Comparison of ENCODE assay signal across 8 mouse cellular contexts in genomic region chr2:119476621-119477391, GRCm38 (mm10). TPM values are rescaled to one million over a fixed set of nuclear protein-coding genes. Genes with fewer than 3 reads are reported as not detected.
DNase-seq lines count a peak whose midpoint lies in the region; ATAC-seq and TF ChIP-seq lines count a peak whose summit lies in the region.

No protein-coding gene starts in this region.

- peaks cover 9% of the 10 kb centered on the region; the same call in 1 of the 2 replicates for H3K79me2 ChIP-seq in liver, adult 2 months (ENCODE audit: control insufficient read depth, insufficient read depth, low read length)

- peak; percentile 43 for TF ChIP-seq CTCF in kidney, postnatal 0 days (IDR thresholded peaks at IDR 0.05; ENCODE audit: low read depth)
- no peak for TF ChIP-seq CTCF in liver, adult 2 months (IDR thresholded peaks at IDR 0.05; ENCODE audit: low read depth, low read length)

- under 1% methylated on average over 44 of the region's 44 CpGs for WGBS in heart, embryonic 13.5 days
- 1% methylated on average over 44 of the region's 44 CpGs for WGBS in kidney, postnatal 0 days
- WGBS in liver, adult 2 months, result under 1% methylated on average over 41 of the region's 44 CpGs
- WGBS in stomach, embryonic 14.5 days, result 1% methylated on average over 40 of the region's 44 CpGs

- ATAC-seq in erythroid progenitor cell, adult 5-6 weeks (replicated peaks; ENCODE audit: low FRiP score, poor library complexity, severe bottlenecking), result peak; percentile 55
- peak; percentile 43 for ATAC-seq in heart, embryonic 13.5 days (ENCODE audit: extremely low read depth, insufficient number of reproducible peaks, low FRiP score, low TSS enrichment)
- ATAC-seq in kidney, postnatal 0 days (replicated peaks; ENCODE audit: low FRiP score, low read depth), result peak; percentile 60
- ATAC-seq in monocyte, adult 5-6 weeks (replicated peaks; ENCODE audit: insufficient number of reproducible peaks, low FRiP score, low TSS enrichment, poor library complexity, severe bottlenecking), result peak; percentile 41
- peak; percentile 60 for ATAC-seq in stomach, embryonic 14.5 days (ENCODE audit: insufficient number of reproducible peaks, insufficient read depth, low FRiP score, low read depth)

- peaks cover 15% of the 10 kb centered on the region for H3K36me3 ChIP-seq in heart, embryonic 13.5 days
- H3K36me3 ChIP-seq in kidney, postnatal 0 days (ENCODE audit: insufficient read depth, low read length), result no peaks in the 10 kb centered on the region
- H3K36me3 ChIP-seq in liver, adult 2 months (ENCODE audit: control insufficient read depth, insufficient read depth, low read length), result peaks cover 3% of the 10 kb centered on the region; the same call in 1 of the 2 replicates
- no peaks in the 10 kb centered on the region for H3K36me3 ChIP-seq in stomach, embryonic 14.5 days (ENCODE audit: control insufficient read depth, insufficient read depth, low read length)

- H3K4me3 ChIP-seq in brown adipose tissue, adult 24 weeks (ENCODE audit: insufficient read depth, low read depth, low read length), result peak overlapping the region; percentile 98
- peak overlapping the region; percentile 96 for H3K4me3 ChIP-seq in heart, embryonic 13.5 days
- peak overlapping the region; percentile 96 for H3K4me3 ChIP-seq in kidney, postnatal 0 days (replicated peaks; ENCODE audit: low read depth, low read length)
- peak overlapping the region; percentile 81 for H3K4me3 ChIP-seq in liver, adult 2 months (ENCODE audit: insufficient read depth, low read depth, low read length)
- peak overlapping the region; percentile 97 for H3K4me3 ChIP-seq in stomach, embryonic 14.5 days (ENCODE audit: low read depth, low read length)

- peak overlapping the region; percentile 86 for H3K4me2 ChIP-seq in heart, embryonic 13.5 days
- H3K4me2 ChIP-seq in kidney, postnatal 0 days (ENCODE audit: low read length), result peak overlapping the region; percentile 70
- H3K4me2 ChIP-seq in stomach, embryonic 14.5 days (replicated peaks; ENCODE audit: low read depth, low read length), result peak overlapping the region; percentile 68

- DNase-seq in CD8-positive naive resting alpha-beta T cell, adult 2 months (ENCODE audit: low read depth in 2 of 2, low spot score in 2 of 2), result peak; percentile 57 to 59
- peak; percentile 86 for DNase-seq in kidney, postnatal 0 days (ENCODE audit: low spot score)
- DNase-seq in liver, adult 2 months (ENCODE audit: extremely low read depth, low read depth, low spot score), result peak; percentile 76

- H3K27me3 ChIP-seq in heart, embryonic 13.5 days (replicated peaks), result no peaks in the 10 kb centered on the region
- H3K27me3 ChIP-seq in kidney, postnatal 0 days (ENCODE audit: insufficient read depth, low read length), result no peaks in the 10 kb centered on the region
- no peaks in the 10 kb centered on the region for H3K27me3 ChIP-seq in liver, adult 2 months (ENCODE audit: control insufficient read depth, insufficient read depth, low read length)
- H3K27me3 ChIP-seq in stomach, embryonic 14.5 days (ENCODE audit: control insufficient read depth, insufficient read depth, low read length), result no peaks in the 10 kb centered on the region

- H3K9me3 ChIP-seq in heart, embryonic 13.5 days, result no peaks in the 10 kb centered on the region
- H3K9me3 ChIP-seq in kidney, postnatal 0 days (replicated peaks; ENCODE audit: low read length), result no peaks in the 10 kb centered on the region
- no peaks in the 10 kb centered on the region for H3K9me3 ChIP-seq in stomach, embryonic 14.5 days (ENCODE audit: control insufficient read depth, low read depth, low read length)

- H3K4me1 ChIP-seq in brown adipose tissue, adult 24 weeks (ENCODE audit: control insufficient read depth, insufficient read depth, insufficient read length, low read length), result no peaks in the 10 kb centered on the region
- H3K4me1 ChIP-seq in heart, embryonic 13.5 days, result peaks cover 36% of the 10 kb centered on the region
- H3K4me1 ChIP-seq in kidney, postnatal 0 days (replicated peaks; ENCODE audit: insufficient read depth, low read length), result no peaks in the 10 kb centered on the region
- peaks cover 8% of the 10 kb centered on the region for H3K4me1 ChIP-seq in liver, adult 2 months (ENCODE audit: control insufficient read depth, insufficient read depth, low read length)
- H3K4me1 ChIP-seq in stomach, embryonic 14.5 days (ENCODE audit: control insufficient read depth, insufficient read depth, low read length), result peaks cover 12% of the 10 kb centered on the region

- H3K27ac ChIP-seq in brown adipose tissue, adult 24 weeks (replicated peaks; ENCODE audit: low read depth, low read length), result peak overlapping the region; percentile 96
- peak overlapping the region; percentile 99 for H3K27ac ChIP-seq in heart, embryonic 13.5 days (replicated peaks)
- peak overlapping the region; percentile 100 for H3K27ac ChIP-seq in kidney, postnatal 0 days
- H3K27ac ChIP-seq in liver, adult 2 months (replicated peaks; ENCODE audit: insufficient read depth, low read depth, low read length), result peak overlapping the region; percentile 95
- H3K27ac ChIP-seq in stomach, embryonic 14.5 days (ENCODE audit: low read length), result peak overlapping the region; percentile 99

- H3K9ac ChIP-seq in heart, embryonic 13.5 days, result peak overlapping the region; percentile 99
- peak overlapping the region; percentile 100 for H3K9ac ChIP-seq in kidney, postnatal 0 days (ENCODE audit: low read depth, low read length)
- peak overlapping the region; percentile 95 for H3K9ac ChIP-seq in liver, adult 2 months (ENCODE audit: low read depth, low read length)
- peak overlapping the region; percentile 99 for H3K9ac ChIP-seq in stomach, embryonic 14.5 days (replicated peaks; ENCODE audit: low read depth, low read length)

- TF ChIP-seq POLR2A in liver, adult 2 months (IDR thresholded peaks at IDR 0.05; ENCODE audit: extremely low read depth, insufficient read depth, low read length), result no peak

RNA-seq across cellular contexts. Expression of gene Ino80, which starts 0.7 kb away (rescaled TPM):
- polyA plus RNA-seq in brown adipose tissue, adult 24 weeks (2012; ENCODE audit: insufficient read depth, insufficient read length, missing spikeins), result 5.4 and 5.5 TPM in 2 replicates
- 10.9 and 11.9 TPM in 2 replicates for total RNA-seq in erythroid progenitor cell, adult 5-6 weeks (2015; ENCODE audit: low replicate concordance)
- total RNA-seq in erythroid progenitor cell, adult 5-6 weeks (2017; ENCODE audit: low replicate concordance), result 10.0 and 11.1 TPM in 2 replicates
- 2.4 and 2.6 TPM in 2 replicates for polyA plus RNA-seq in heart, embryonic 13.5 days (2015; fragmentation: Nextera tagmentation; extraction: Ambion mirVana)
- polyA plus RNA-seq in kidney, postnatal 0 days (2015; fragmentation: Nextera tagmentation; extraction: Ambion mirVana), result 3.5 TPM in 2 replicates
- 8.7 and 9.9 TPM in 2 replicates for total RNA-seq in liver, adult 2 months (2014; rRNA removed)
- 2.8 and 3.7 TPM in 2 replicates for polyA plus RNA-seq in liver, adult 2 months (2012; rRNA removed)
- 22.7 to 34.4 TPM (median 24.8 TPM) in 3 replicates for total RNA-seq in monocyte, adult 5-6 weeks (2017)
- polyA plus RNA-seq in stomach, embryonic 14.5 days (2014; fragmentation: Nextera tagmentation; extraction: Ambion mirVana), result 8.0 and 8.1 TPM in 2 replicates

Comparison
In these comparisons a context has a peak if more than half of its experiments do, and no peak if none do; other contexts are left out.
1. Peak in every context shown above with its lines: DNase-seq, ATAC-seq, H3K4me3 ChIP-seq and H3K27ac ChIP-seq.